In genomic region chr10:114963656-114964055, GRCm38 (mm10) we compare ENCODE assay signal across 19 mouse cellular contexts.
A peak's percentile ranks its signal among the peaks of the same experiment; 100 is the strongest.
DNase-seq lines count a peak whose midpoint lies in the region; ATAC-seq and TF ChIP-seq lines count a peak whose summit lies in the region.
"Had no signal": no experiment of that assay in that cellular context is flagged by ENCODE, and none has a peak within 500 bp of the region (broad histone marks: within the 10 kb centered on the region; RNA-seq: fewer than 3 reads in every experiment).

No protein-coding gene starts in this region.

- no peak for ATAC-seq in cerebellum, adult (ENCODE audit: insufficient number of reproducible peaks, low FRiP score, low TSS enrichment)
- ATAC-seq: activated CD4-positive, CD25-positive, alpha-beta regulatory T cell, adult 4 months; forebrain, embryonic 16.5 days; intestine, embryonic 15.5 days; Patski had no signal

- no peak overlapping the region for H3K27ac ChIP-seq in gastrocnemius, adult 2 months
- H3K27ac ChIP-seq: embryonic facial prominence, embryonic 15.5 days; forebrain, embryonic 12.5 days; hindbrain, embryonic 10.5 days; hindbrain, embryonic 14.5 days; intestine, embryonic 15.5 days had no signal

- intact Hi-C loops in gastrocnemius, adult 2 months (cut with DNase I): no loop called here
- intact Hi-C loops in gastrocnemius, postnatal 36 days (cut with DNase I): no loop called here

- no peak for TF ChIP-seq CTCF in gastrocnemius, adult 2 months (IDR thresholded peaks at IDR 0.05)

- peak; percentile 24 to 43 for DNase-seq in cerebellum, adult 18-20 months
- DNase-seq in gastrocnemius, adult 2 months: peak; percentile 18
- DNase-seq in gastrocnemius, postnatal 36 days: no peak
- peak; percentile 13 for DNase-seq in 3T3-L1 (ENCODE audit: low read depth, low spot score)
- peak; percentile 15 for DNase-seq in fibroblast of lung, adult 2 months (ENCODE audit: low read depth)
- DNase-seq in spleen, postnatal 4 days (ENCODE audit: low spot score in 2 of 2): no peak
- DNase-seq: adrenal gland, postnatal 14 days; embryo, embryonic 11 days; kidney, adult 18-20 months had no signal

- H3K4me3 ChIP-seq in gastrocnemius, adult 2 months: no peak overlapping the region
- H3K4me3 ChIP-seq: embryonic facial prominence, embryonic 15.5 days; forebrain, embryonic 12.5 days; heart, embryonic 12.5 days; hindbrain, embryonic 10.5 days; intestine, embryonic 15.5 days had no signal

Comparison
In these comparisons a context has a peak if more than half of its experiments do, and no peak if none do; other contexts are left out.
1. DNase-seq: peak in cerebellum, adult 18-20 months (2 of 2), gastrocnemius, adult 2 months (single experiment), 3T3-L1 (single experiment) and fibroblast of lung, adult 2 months (single experiment); none in gastrocnemius, postnatal 36 days (0 of 2) and spleen, postnatal 4 days (0 of 2).